Mouse (Mus musculus): ENCODE results near the gene Usp7. TPM values are rescaled to one million over a fixed set of nuclear protein-coding genes. Genes with fewer than 3 reads are reported as not detected.

Gene Usp7
- total and polyA plus RNA-seq, 3 experiments: 9.6 to 128 (median 83.9) TPM

GRCm38 (mm10) chr16:8720447-8720846 lies 71.7 kb downstream of the Usp7 start:
- DNase-seq: no peak

- DNase-seq: no peak
These were observed 74.4 kb downstream of the Usp7 start for GRCm38 (mm10) chr16:8717744-8718143.

- no peak for DNase-seq
These were observed 75.8 kb downstream of the Usp7 start for GRCm38 (mm10) chr16:8716300-8716699.

- DNase-seq: no peak
These were observed 76.5 kb downstream of the Usp7 start for GRCm38 (mm10) chr16:8715513-8716080.

GRCm38 (mm10) chr16:8714851-8715250 lies 77.3 kb downstream of the Usp7 start:
- DNase-seq: no peak

GRCm38 (mm10) chr16:8711998-8712397 lies 80.1 kb downstream of the Usp7 start:
- DNase-seq: no peak

- DNase-seq: no peak
These were observed 91.5 kb downstream of the Usp7 start for GRCm38 (mm10) chr16:8700586-8700985.

- DNase-seq: no peak
These were observed 92.6 kb downstream of the Usp7 start for GRCm38 (mm10) chr16:8699556-8699955.

- DNase-seq: no peak
These were observed 100.9 kb downstream of the Usp7 start for GRCm38 (mm10) chr16:8691206-8691605.

- peak; percentile 72 for DNase-seq
These were observed 102.0 kb downstream of the Usp7 start for GRCm38 (mm10) chr16:8689979-8690656.

- no peak for DNase-seq
These were observed 104.5 kb downstream of the Usp7 start for GRCm38 (mm10) chr16:8687559-8688112.

GRCm38 (mm10) chr16:8686871-8687535 lies 105.1 kb downstream of the Usp7 start:
- no peak for DNase-seq

GRCm38 (mm10) chr16:8686121-8686870 lies 105.8 kb downstream of the Usp7 start:
- peak; percentile 74 for DNase-seq

GRCm38 (mm10) chr16:8685087-8685486 lies 107.0 kb downstream of the Usp7 start:
- no peak for DNase-seq

- no peak for DNase-seq
These were observed 111.6 kb downstream of the Usp7 start, which contains the start of gene Gm5767 for GRCm38 (mm10) chr16:8680470-8680869. Gene Gm5767 (plus strand): TSS chr16:8680770.

- no peak for DNase-seq
These were observed 112.3 kb downstream of the Usp7 start for GRCm38 (mm10) chr16:8679780-8680179.

- DNase-seq: no peak
These were observed 113.4 kb downstream of the Usp7 start for GRCm38 (mm10) chr16:8678676-8679075.

- peak; percentile 70 for DNase-seq
These were observed 114.1 kb downstream of the Usp7 start for GRCm38 (mm10) chr16:8678035-8678434.

- peak; percentile 58 for DNase-seq
These were observed 115.3 kb downstream of the Usp7 start for GRCm38 (mm10) chr16:8676800-8677199.

GRCm38 (mm10) chr16:8676228-8676627 lies 115.9 kb downstream of the Usp7 start:
- no peak for DNase-seq

- no peak for DNase-seq
These were observed 116.5 kb downstream of the Usp7 start for GRCm38 (mm10) chr16:8675559-8675958.

GRCm38 (mm10) chr16:8674165-8674564 lies 117.9 kb downstream of the Usp7 start:
- peak; percentile 56 for DNase-seq

Measured in adrenal gland, adult 2 months (tissue).